Mouse (Mus musculus): ENCODE results near the gene Flii.
A peak's percentile ranks its signal among the peaks of the same experiment; 100 is the strongest.

The Flii gene

DNA sequence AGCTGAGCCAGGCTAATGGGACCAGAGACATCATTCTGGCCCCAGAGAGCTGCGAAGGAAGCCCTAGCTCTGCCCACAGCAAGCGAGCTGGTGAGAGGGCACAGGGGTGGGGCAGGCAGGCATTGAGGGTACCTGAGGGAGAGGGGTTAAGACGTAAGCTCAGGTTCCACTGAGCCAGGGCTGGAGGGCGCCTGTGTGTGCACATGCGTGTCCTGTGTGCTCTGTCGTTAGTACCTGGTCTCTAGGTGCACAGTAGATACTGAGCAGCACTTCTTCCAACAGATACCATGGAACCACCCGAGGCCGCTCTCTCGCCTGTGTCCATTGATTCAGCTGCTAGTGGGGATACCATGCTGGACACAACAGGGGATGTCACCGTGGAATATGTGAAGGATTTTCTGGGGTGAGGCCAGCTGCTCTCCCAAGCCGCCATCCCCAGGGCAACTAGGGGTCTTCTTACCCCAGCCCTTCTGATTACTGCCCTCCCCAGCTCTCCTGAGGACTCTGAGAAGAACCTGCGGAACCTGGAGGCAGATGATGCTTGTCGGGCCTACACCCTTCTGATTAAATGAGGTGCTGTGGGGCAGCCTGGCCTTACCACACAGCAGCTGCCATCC, 14.3 kb downstream of the Flii start:
- peak in 1 of 2 experiments; percentile 3 for DNase-seq

DNA sequence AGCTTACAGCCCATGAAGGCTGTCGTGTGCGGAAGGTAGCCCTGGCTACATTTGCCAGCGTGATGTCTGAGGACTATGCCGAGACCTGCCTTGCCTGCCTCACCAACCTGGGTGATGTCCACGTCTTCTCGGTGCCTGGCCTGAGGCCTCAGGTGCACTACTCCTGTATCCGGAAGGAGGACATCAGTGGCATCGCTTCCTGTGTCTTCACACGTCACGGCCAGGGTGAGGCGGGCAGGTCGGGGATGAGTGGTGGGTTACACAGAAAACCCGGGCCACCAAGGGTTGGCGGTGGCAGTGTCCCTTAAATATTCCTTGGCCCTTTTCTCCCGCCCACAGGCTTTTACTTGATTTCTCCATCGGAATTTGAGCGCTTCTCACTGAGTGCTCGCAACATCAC, 15.0 kb downstream of the Flii start:
- DNase-seq, result peak in 1 of 2 experiments; percentile 4

- DNase-seq, result peak in 1 of 2 experiments; percentile 5
Measured at GRCm38 (mm10) chr11:60711218-60711617, 15.8 kb downstream of the Flii start.

GRCm38 (mm10) chr11:60709481-60710465, 17.3 kb downstream of the Flii start:
- no peak for DNase-seq

DNA sequence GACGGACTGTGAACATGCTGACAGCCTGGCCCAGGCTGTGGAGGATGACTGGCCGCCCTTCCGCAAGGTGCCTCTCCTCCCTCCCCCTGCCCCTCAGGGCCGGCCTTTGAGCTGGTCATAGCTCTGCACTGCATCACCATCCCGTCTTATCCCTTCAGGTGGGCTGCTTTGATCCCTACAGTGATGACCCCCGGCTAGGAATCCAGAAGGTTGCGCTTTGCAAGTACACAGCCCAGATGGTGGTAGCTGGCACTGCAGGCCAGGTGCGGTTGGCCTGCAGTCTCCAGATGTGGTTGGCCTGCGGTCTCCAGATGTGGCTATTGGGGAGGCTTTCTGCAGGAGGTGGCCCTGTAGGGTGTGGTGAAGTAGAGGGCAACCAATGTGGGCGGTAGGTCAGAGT, 18.4 kb downstream of the Flii start:
- DNase-seq, result no peak

- peak in 1 of 2 experiments; percentile 51 for DNase-seq
Measured at GRCm38 (mm10) chr11:60707672-60708071, 19.4 kb downstream of the Flii start.

DNA sequence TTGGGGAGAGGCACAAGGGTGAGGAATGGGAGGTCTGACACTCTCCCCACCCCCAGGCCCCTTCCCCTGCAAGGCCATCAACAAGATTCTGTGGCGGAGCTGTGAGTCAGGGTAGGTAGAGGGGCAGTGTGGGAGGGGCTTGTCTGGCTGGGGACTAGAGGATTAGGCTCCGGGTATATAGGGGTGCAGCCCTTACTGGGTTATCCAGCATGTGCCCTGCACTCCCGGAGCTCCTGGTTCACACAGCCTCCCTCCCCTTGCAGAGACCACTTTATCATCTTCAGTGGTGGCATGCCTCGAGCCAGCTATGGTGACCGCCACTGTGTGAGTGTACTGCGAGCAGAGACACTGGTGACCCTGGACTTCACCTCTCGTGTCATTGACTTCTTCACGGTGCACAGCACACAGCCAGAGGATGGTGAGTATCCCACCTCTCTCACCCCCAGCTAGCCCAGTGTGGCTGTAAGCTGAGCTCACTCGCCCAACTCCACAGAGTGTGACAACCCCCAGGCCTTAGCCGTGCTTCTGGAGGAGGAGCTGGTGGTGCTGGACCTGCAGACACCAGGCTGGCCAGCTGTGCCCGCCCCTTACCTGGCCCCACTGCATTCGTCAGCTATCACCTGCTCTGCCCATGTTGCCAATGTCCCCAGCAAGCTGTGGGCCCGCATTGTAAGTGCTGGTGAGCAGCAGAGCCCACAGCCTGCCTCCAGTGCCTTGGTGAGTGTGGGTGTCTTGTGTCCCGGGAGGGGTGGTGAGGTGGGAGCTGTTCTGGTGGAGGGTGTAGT, 20.2 kb downstream of the Flii start:
- no peak for DNase-seq

DNA sequence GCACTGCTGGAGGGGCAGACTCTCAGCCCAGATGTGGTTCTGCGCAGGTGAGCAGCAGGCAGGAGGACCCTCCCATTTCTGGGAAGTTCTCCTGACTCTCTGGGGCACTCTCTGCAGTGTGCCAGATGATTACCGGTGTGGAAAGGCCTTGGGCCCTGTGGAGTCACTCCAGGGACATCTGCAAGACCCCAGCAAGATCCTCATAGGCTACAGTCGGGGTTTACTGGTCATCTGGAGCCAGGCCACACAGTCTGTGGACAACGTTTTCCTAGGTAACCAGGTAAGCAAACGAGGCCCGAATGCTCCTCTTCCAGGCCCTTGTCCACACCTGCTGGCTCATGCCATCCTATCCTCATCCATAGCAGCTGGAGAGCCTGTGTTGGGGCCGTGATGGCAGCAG, 21.0 kb downstream of the Flii start:
- DNase-seq, result no peak

DNA sequence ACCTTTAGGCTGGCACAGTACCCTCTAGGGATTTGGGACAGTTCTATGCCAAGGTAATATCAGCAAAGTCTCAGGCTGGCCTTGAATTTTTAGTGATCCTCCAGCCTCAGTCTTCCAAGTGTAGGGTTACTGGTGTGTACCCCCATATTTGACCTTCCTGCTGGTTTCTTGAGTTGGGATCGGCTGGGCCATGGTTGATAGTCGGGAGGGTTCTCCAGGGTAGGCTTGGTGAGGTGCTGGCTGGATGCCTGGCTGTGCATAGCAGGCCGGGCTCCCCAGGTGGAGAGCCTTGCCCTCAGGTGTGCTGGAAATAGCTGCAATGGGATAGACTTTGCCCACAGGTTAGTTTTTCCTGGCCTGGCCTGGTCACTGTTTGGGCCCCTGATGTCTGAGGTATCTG, 21.8 kb downstream of the Flii start:
- DNase-seq, result peak in 1 of 2 experiments; percentile 5

GRCm38 (mm10) chr11:60704023-60704880, 22.8 kb downstream of the Flii start:
- DNase-seq, result peak; percentile 8 to 46

- DNase-seq, result peak; percentile 88 to 90
Measured at GRCm38 (mm10) chr11:60703131-60703530, 23.9 kb downstream of the Flii start.

GRCm38 (mm10) chr11:60701611-60702010, 25.5 kb downstream of the Flii start:
- peak; percentile 48 to 49 for DNase-seq

- DNase-seq, result peak; percentile 13 to 27
Measured at GRCm38 (mm10) chr11:60700320-60701185, 26.5 kb downstream of the Flii start.

GRCm38 (mm10) chr11:60699524-60700075, 27.5 kb downstream of the Flii start, which contains the start of gene Llgl1:
Gene Llgl1 (plus strand): TSS chr11:60699723.
- peak; percentile 94 to 96 for DNase-seq

- DNase-seq, result peak; percentile 59 to 69
Measured at GRCm38 (mm10) chr11:60698806-60699523, 28.1 kb downstream of the Flii start.

- DNase-seq, result peak; percentile 4 to 35
Measured at GRCm38 (mm10) chr11:60697561-60697960, 29.5 kb downstream of the Flii start.

DNA sequence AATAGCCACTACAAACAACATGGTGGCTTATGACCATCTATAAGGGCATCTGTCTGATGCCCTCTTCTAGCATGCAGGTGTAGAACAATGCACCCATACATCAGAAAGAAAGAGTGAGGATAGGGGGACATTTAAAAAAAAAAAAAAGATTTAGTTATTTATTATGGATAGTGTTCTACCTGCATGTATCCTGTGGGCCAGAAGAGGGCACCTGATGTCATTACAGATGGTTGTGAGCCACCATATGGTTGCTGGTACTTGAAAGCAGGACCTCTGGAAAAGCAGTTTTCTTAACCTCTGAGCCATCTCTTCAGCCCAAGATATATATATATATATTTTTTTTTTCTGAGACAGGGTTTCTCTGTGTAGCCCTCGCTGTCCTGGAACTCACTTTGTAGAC, 30.9 kb downstream of the Flii start:
- DNase-seq, result peak; percentile 5 to 7
